Mouse (Mus musculus): ENCODE data around the gene Slc1a3.

- TF ChIP-seq CTCF (IDR thresholded peaks at IDR 0.05) = no peak
- TF ChIP-seq POLR2A (IDR thresholded peaks at IDR 0.05; ENCODE audit: insufficient read depth, low read depth, low read length) = no peak
Observed at GRCm38 (mm10) chr15:8675616-8676015, 34.9 kb downstream of the Slc1a3 start.

All from heart, adult 2 months (tissue).